Mouse (Mus musculus): ENCODE data around the gene Bin2. TPM values are rescaled to one million over a fixed set of nuclear protein-coding genes. Genes with fewer than 3 reads are reported as not detected.

The Bin2 gene
- polyA plus RNA-seq, 1 experiment from 2014 or later, result 1.4 TPM

DNA sequence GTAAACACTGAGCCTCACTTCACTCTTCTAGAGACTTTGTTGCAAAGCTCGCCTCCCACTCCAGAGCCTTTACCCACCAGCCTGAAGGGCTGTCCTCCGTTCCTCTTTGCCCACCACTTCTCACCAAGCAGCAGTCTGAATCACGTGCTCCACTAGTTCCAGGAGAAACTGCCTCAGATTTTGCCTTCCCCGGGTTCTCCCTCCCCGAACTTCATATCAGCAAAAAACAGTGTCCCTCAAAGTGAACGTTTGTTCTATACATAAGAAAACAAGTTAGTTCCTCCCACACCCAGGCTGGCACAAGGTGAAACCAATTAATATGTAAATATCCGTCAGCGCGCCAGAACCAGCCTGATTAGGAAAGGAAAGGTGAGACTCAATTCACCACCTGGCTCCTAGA lies 34.1 kb downstream of the Bin2 start:
- H3K4me3 ChIP-seq (ENCODE audit: low read depth, low read length), result no peak overlapping the region
- WGBS, result 7% methylated on average over 9 of the region's 9 CpGs
- no peak for ATAC-seq
- no peak overlapping the region for H3K9ac ChIP-seq (ENCODE audit: low read depth, low read length)
- H3K9me3 ChIP-seq (replicated peaks; ENCODE audit: control insufficient read depth, low read length, poor library complexity, severe bottlenecking), result no peaks in the 10 kb centered on the region
- H3K4me1 ChIP-seq (ENCODE audit: control insufficient read depth, insufficient read depth, low read length), result peaks cover 10% of the 10 kb centered on the region
- H3K27ac ChIP-seq (ENCODE audit: low read length), result no peak overlapping the region
- peaks cover 40% of the 10 kb centered on the region for H3K27me3 ChIP-seq (ENCODE audit: control insufficient read depth, insufficient read depth, low read depth, low read length)
- H3K4me2 ChIP-seq (ENCODE audit: low read length), result no peak overlapping the region
- H3K36me3 ChIP-seq (ENCODE audit: control insufficient read depth, insufficient read depth, low read length), result no peaks in the 10 kb centered on the region

DNA sequence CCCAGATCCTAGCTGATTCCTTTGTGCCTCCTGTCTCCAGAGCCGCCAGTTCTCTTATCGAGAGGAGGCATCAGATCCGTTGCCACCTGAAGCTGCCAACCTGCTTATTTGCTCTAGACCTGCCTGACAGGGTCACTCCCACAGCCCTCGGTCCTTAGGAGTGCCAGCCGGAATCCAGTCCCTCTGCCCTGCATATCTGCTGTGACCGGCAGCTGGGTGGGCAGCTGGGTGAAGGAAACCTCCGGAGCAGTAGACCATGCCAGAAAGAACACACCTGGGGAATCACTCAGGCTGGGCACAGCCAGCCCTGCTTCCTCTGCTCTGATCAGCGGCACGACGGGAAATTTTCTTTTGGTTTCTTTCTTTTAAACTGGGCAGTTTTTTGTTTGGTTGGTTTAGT lies 36.0 kb downstream of the Bin2 start:
- Histone ChIP-seq H3K9me3 (replicated peaks; ENCODE audit: control insufficient read depth, low read length, poor library complexity, severe bottlenecking) (no peaks in the 10 kb centered on the region), H3K4me1 (ENCODE audit: control insufficient read depth, insufficient read depth, low read length) (peaks cover 10% of the 10 kb centered on the region), H3K4me3 (ENCODE audit: low read depth, low read length) (no peak overlapping the region), H3K27me3 (ENCODE audit: control insufficient read depth, insufficient read depth, low read depth, low read length) (peaks cover 35% of the 10 kb centered on the region), H3K4me2 (ENCODE audit: low read length) (no peak overlapping the region), H3K27ac (ENCODE audit: low read length) (no peak overlapping the region), H3K36me3 (ENCODE audit: control insufficient read depth, insufficient read depth, low read length) (no peaks in the 10 kb centered on the region), H3K9ac (ENCODE audit: low read depth, low read length) (no peak overlapping the region)
- no peak for ATAC-seq
- 80% methylated on average over 10 of the region's 10 CpGs for WGBS

DNA sequence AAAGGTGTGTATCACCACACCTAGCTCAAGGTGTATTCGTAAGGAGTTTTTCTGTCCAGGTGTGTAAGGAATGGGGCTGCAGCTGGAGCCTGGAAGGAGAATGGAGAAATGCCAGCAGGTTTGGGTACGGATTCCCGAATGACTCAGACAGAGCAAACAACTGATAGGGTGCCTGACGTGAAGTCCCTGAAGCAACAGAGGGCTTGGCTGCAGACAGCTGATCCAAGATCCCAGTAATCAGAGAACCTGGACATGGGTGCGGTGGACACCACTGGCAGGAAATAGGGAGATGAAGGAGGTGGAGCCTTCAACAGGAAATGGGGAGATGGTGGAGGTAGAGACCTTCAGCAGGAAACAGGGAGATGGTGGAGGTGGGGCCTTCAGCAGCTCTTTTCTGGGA lies 37.0 kb downstream of the Bin2 start:
- ATAC-seq, result no peak
- Histone ChIP-seq H3K4me3 (ENCODE audit: low read depth, low read length) (no peak overlapping the region), H3K9ac (ENCODE audit: low read depth, low read length) (no peak overlapping the region), H3K4me2 (ENCODE audit: low read length) (no peak overlapping the region), H3K27ac (ENCODE audit: low read length) (no peak overlapping the region), H3K36me3 (ENCODE audit: control insufficient read depth, insufficient read depth, low read length) (no peaks in the 10 kb centered on the region), H3K4me1 (ENCODE audit: control insufficient read depth, insufficient read depth, low read length) (peaks cover 10% of the 10 kb centered on the region), H3K27me3 (ENCODE audit: control insufficient read depth, insufficient read depth, low read depth, low read length) (peaks cover 26% of the 10 kb centered on the region), H3K9me3 (replicated peaks; ENCODE audit: control insufficient read depth, low read length, poor library complexity, severe bottlenecking) (no peaks in the 10 kb centered on the region)
- 88% methylated on average over 5 of the region's 5 CpGs for WGBS

DNA sequence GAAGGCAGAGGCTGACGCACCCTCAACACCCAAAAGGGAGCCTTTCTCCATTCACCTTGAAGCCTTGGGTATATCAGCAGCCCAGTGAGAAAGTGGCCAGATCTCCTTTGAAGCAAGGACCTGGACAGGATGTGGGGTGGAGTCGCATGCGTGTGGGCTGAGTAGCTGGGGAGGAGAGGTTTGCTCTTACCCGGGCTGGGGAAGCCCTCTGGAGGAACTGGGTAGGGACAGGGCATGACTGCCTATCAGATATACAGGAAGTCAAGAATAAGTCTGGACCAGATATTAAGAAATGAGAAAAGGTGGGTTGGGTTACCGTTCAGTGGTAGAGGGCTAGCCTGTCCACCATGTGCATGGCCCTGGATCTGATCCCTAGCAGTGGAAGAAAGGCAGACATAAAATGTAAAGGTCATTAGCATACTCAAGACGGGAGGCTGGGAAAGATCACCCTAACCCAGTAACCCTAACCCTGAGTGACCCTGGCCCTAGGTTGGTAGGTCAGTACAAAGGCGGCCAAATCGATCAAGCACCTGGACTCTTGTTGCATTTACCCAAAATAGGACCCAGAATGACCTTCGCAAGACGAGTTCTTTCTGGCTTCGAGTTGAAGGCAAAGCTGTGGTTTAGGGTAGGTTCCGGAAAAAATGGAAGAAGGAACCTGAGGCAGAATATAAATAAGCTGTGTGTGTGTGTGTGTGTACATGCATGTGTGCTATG lies 37.7 kb downstream of the Bin2 start:
- ATAC-seq, result no peak
- H3K36me3 ChIP-seq (ENCODE audit: control insufficient read depth, insufficient read depth, low read length), result no peaks in the 10 kb centered on the region
- 91% methylated on average over 12 of the region's 12 CpGs for WGBS
- peaks cover 19% of the 10 kb centered on the region for H3K27me3 ChIP-seq (ENCODE audit: control insufficient read depth, insufficient read depth, low read depth, low read length)
- no peak overlapping the region for H3K4me2 ChIP-seq (ENCODE audit: low read length)
- H3K27ac ChIP-seq (ENCODE audit: low read length), result no peak overlapping the region
- no peak overlapping the region for H3K4me3 ChIP-seq (ENCODE audit: low read depth, low read length)
- peaks cover 4% of the 10 kb centered on the region for H3K4me1 ChIP-seq (ENCODE audit: control insufficient read depth, insufficient read depth, low read length)
- no peak overlapping the region for H3K9ac ChIP-seq (ENCODE audit: low read depth, low read length)
- H3K9me3 ChIP-seq (replicated peaks; ENCODE audit: control insufficient read depth, low read length, poor library complexity, severe bottlenecking), result no peaks in the 10 kb centered on the region

DNA sequence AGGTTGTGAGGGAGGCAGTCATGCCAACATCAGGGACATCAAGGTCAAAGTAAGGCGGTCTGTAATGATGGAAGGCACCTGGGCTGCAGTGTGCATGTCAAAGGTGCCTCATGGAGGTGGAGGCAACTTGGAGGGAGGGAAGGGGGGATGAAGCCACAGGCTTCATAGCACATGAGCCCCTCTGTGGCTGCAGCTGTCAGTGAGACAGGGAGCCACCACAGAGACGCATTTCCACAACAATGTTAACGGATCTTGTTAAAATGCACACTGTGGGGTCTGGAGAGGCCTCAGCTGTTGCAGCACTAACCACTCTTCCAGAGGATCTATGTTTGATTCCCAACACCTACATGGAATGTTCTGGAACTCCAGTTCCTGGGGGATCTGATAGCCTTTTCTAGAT lies 39.2 kb downstream of the Bin2 start:
- no peak overlapping the region for H3K4me2 ChIP-seq (ENCODE audit: low read length)
- no peak overlapping the region for H3K27ac ChIP-seq (ENCODE audit: low read length)
- peaks cover 10% of the 10 kb centered on the region for H3K27me3 ChIP-seq (ENCODE audit: control insufficient read depth, insufficient read depth, low read depth, low read length)
- no peaks in the 10 kb centered on the region for H3K4me1 ChIP-seq (ENCODE audit: control insufficient read depth, insufficient read depth, low read length)
- H3K36me3 ChIP-seq (ENCODE audit: control insufficient read depth, insufficient read depth, low read length), result no peaks in the 10 kb centered on the region
- no peak overlapping the region for H3K4me3 ChIP-seq (ENCODE audit: low read depth, low read length)
- no peaks in the 10 kb centered on the region for H3K9me3 ChIP-seq (replicated peaks; ENCODE audit: control insufficient read depth, low read length, poor library complexity, severe bottlenecking)
- WGBS, result 37% methylated on average over 3 of the region's 3 CpGs
- no peak for ATAC-seq
- H3K9ac ChIP-seq (ENCODE audit: low read depth, low read length), result no peak overlapping the region

DNA sequence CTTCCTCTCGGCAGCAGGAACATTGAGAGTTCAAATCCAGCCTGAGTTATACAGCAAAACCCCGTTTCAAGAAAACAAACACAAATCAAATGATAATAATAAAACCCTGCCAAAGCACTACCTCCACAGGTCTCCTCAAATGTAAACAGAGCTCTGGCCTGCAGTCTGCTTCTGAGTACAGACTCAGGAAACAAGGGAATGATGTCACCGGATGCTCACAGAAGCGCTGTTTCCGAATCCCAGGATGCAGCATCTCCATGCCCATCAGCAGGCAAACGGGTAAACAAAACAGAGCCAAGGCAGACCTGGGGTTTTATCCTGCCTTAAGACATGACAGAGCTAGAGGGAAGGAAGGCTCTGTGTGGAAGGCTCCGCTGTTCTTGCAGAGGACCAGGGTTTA lies 40.6 kb downstream of the Bin2 start:
- 54% methylated on average over 7 of the region's 7 CpGs for whole genome bisulfite sequencing
- no peak overlapping the region for H3K4me3 ChIP-seq (ENCODE audit: low read depth, low read length)
- H3K36me3 ChIP-seq (ENCODE audit: control insufficient read depth, insufficient read depth, low read length), result no peaks in the 10 kb centered on the region
- no peak for ATAC-seq
- no peak overlapping the region for H3K9ac ChIP-seq (ENCODE audit: low read depth, low read length)
- no peak overlapping the region for H3K4me2 ChIP-seq (ENCODE audit: low read length)
- H3K27me3 ChIP-seq (ENCODE audit: control insufficient read depth, insufficient read depth, low read depth, low read length), result no peaks in the 10 kb centered on the region
- no peaks in the 10 kb centered on the region for H3K9me3 ChIP-seq (replicated peaks; ENCODE audit: control insufficient read depth, low read length, poor library complexity, severe bottlenecking)
- no peaks in the 10 kb centered on the region for H3K4me1 ChIP-seq (ENCODE audit: control insufficient read depth, insufficient read depth, low read length)
- no peak overlapping the region for H3K27ac ChIP-seq (ENCODE audit: low read length)

DNA sequence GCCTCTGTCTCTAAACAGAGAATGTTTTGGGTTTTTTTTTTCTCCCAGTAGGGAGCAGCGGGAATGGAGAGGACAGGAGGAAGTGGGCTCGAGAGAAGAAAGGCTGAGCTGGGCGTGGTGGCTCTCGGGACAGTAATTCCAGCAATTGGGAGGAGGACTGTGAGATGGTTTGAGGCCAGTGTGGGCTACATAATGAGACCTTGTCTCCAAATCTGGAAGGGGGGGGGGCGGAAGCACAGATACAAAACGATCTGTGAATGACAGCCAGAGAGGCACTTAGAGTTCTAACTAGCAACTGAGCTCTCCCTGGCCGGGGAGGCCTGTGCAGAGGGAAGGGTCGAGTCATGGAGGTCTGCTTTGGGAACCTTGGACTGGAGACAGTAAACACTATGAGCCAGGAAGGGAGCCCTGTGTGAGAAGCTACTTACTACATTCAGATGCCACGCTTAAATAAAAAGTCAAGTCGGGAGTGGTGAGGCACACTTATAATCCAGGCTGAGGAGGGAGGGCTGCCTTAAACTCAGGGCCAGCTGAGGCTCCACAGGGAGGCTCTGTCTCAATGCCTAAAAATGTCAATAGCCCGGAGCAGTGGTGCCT lies 41.5 kb downstream of the Bin2 start:
- Histone ChIP-seq H3K9me3 (replicated peaks; ENCODE audit: control insufficient read depth, low read length, poor library complexity, severe bottlenecking) (no peaks in the 10 kb centered on the region), H3K4me3 (ENCODE audit: low read depth, low read length) (no peak overlapping the region), H3K4me2 (ENCODE audit: low read length) (no peak overlapping the region)

DNA sequence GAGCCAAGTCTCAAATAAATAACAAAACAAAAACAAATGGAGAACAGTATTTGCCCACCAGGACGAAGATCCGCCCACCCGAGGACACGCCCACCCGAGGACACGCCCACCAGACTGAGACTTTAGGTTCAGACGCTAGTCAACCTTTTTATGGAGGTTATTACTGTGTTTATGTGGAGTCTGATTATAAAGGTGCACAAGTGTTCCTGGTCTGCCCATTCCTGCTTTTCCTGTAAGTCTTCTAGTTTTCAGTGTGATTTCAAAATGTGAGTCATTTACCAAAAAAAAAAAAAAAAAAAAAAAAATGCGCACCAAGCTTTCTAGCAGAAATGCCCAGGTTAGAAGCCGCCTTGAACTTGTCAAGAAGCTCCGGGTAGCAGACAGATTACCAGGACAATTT lies 42.1 kb downstream of the Bin2 start:
- Histone ChIP-seq H3K4me1 (ENCODE audit: control insufficient read depth, insufficient read depth, low read length) (no peaks in the 10 kb centered on the region), H3K36me3 (ENCODE audit: control insufficient read depth, insufficient read depth, low read length) (no peaks in the 10 kb centered on the region), H3K27ac (ENCODE audit: low read length) (no peak overlapping the region), H3K4me3 (ENCODE audit: low read depth, low read length) (no peak overlapping the region), H3K9me3 (replicated peaks; ENCODE audit: control insufficient read depth, low read length, poor library complexity, severe bottlenecking) (no peaks in the 10 kb centered on the region), H3K27me3 (ENCODE audit: control insufficient read depth, insufficient read depth, low read depth, low read length) (no peaks in the 10 kb centered on the region), H3K9ac (ENCODE audit: low read depth, low read length) (no peak overlapping the region), H3K4me2 (ENCODE audit: low read length) (no peak overlapping the region)
- ATAC-seq, result no peak
- 22% methylated on average over 10 of the region's 10 CpGs for WGBS

More for the DNA sequence above, 41.5 kb downstream of the Bin2 start:
- Histone ChIP-seq H3K36me3 (ENCODE audit: control insufficient read depth, insufficient read depth, low read length) (no peaks in the 10 kb centered on the region), H3K27ac (ENCODE audit: low read length) (no peak overlapping the region), H3K27me3 (ENCODE audit: control insufficient read depth, insufficient read depth, low read depth, low read length) (no peaks in the 10 kb centered on the region), H3K9ac (ENCODE audit: low read depth, low read length) (no peak overlapping the region), H3K4me1 (ENCODE audit: control insufficient read depth, insufficient read depth, low read length) (no peaks in the 10 kb centered on the region)
- no peak for ATAC-seq
- 6% methylated on average over 11 of the region's 11 CpGs for WGBS

DNA sequence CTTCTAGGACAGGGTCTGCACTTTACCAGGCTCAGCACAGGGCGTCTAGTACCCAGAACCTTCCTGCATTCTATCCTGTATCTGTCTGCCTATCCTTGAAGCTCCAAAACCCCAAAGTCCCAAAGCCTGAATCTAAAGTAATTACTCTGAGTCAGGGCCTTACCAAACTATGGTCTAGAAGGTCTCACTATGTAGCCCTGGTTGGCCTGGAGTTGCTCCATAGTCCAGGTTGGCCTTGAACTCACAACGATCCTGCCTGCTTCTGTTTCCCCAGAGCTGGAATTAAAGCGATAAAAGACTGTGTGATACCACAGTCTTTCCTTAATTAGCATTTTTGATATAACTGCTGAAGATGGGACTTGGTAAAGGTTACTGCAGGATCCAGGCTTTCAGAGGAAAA lies 44.9 kb downstream of the Bin2 start:
- ATAC-seq, result no peak
- H3K4me3 ChIP-seq (ENCODE audit: low read depth, low read length), result no peak overlapping the region
- no peak overlapping the region for H3K9ac ChIP-seq (ENCODE audit: low read depth, low read length)
- no peak overlapping the region for H3K4me2 ChIP-seq (ENCODE audit: low read length)
- H3K36me3 ChIP-seq (ENCODE audit: control insufficient read depth, insufficient read depth, low read length), result peaks cover 9% of the 10 kb centered on the region
- H3K27ac ChIP-seq (ENCODE audit: low read length), result no peak overlapping the region
- H3K4me1 ChIP-seq (ENCODE audit: control insufficient read depth, insufficient read depth, low read length), result no peaks in the 10 kb centered on the region
- no peaks in the 10 kb centered on the region for H3K27me3 ChIP-seq (ENCODE audit: control insufficient read depth, insufficient read depth, low read depth, low read length)
- WGBS, result 83% methylated on average over 3 of the region's 3 CpGs
- H3K9me3 ChIP-seq (replicated peaks; ENCODE audit: control insufficient read depth, low read length, poor library complexity, severe bottlenecking), result no peaks in the 10 kb centered on the region

Data from midbrain, embryonic 16.5 days (tissue).